Mouse (Mus musculus): Measurements from ENCODE around the gene Itpr2. TPM values are rescaled to one million over a fixed set of nuclear protein-coding genes. Genes with fewer than 3 reads are reported as not detected.

The Itpr2 gene
- total RNA-seq, 2 experiments from 2014 or later = 39.6 to 41.7 TPM

GRCm38 (mm10) chr6:146424326-146424725 lies 77.7 kb downstream of the Itpr2 start:
- no peak for DNase-seq (ENCODE audit: low spot score in 2 of 2)

DNA sequence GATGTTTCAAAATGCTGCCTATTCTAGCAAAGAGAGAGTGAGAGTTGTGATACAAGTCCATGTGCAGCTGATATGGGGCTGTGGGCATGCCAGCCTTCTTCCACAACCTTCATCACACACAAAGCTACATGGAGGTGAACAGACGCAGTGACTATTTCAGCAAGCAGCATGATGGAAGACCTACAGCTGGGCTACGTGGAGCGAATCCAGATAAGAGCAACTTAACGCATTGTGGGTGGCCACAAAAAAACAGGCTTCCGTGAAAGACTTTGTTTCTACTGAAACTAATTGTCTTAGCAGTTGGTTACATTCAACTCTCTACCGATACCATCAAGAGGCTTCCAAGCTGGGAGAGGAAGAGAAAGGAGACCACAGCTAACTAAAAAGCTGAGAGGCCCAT lies 81.3 kb downstream of the Itpr2 start:
- no peak for DNase-seq (ENCODE audit: low spot score in 2 of 2)

- DNase-seq (ENCODE audit: low spot score in 2 of 2) = no peak
Measured at GRCm38 (mm10) chr6:146416461-146416860, 85.6 kb downstream of the Itpr2 start.

DNA sequence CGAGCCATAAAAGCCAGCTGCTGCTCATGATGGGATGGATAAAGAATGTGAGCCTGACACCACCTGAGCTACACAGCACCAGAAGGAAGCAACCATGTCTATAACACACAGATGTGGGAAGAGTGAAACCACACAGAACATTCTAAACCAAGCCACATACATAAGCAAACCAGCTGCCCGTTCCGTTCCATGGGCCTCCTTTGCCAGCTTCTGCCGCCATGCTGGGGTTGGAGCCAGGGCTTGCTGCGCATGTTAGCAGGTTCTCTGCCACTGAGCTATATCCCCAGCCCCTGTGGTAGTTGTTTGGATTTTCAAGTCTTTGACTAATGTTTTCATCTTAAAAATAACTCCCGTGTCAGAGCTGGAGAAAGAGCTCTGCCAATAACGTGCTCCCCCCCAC lies 87.9 kb downstream of the Itpr2 start:
- no peak for DNase-seq (ENCODE audit: low spot score in 2 of 2)

DNA sequence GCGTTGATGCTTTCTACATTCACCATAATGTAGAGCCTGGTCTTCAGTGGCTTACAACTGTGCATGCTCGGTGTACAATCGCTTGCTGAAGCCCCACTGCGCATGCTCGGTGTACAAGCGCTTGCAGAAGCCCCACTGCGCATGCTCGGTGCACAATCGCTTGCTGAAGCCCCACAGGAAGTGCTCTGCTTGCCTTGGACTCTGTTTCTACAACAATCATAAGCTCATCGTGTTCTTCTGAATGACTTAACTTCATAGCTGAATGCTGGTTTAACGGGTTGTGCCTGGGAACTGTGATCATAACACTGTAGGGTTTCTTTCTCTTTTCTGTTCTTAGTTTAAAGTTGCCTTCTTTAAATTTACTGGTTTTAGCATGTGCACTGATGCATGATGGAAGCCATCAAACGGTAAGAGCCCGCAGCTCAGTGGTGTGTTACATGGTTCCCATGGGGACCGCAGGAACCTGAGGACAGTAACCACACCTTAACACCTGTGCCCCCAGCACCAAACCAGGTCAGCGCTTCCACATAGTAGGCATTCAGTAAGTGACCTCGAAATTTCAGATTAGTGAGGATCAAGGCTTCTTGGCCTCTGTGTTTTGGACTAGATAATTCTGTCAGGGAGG lies 90.5 kb downstream of the Itpr2 start:
- DNase-seq (ENCODE audit: low spot score in 2 of 2) = no peak

GRCm38 (mm10) chr6:146410427-146410810 lies 91.6 kb downstream of the Itpr2 start:
- no peak for DNase-seq (ENCODE audit: low spot score in 2 of 2)

- DNase-seq (ENCODE audit: low spot score in 2 of 2) = peak; percentile 72 to 76
Measured at GRCm38 (mm10) chr6:146409692-146410426, 92.2 kb downstream of the Itpr2 start.

- DNase-seq (ENCODE audit: low spot score in 2 of 2) = peak; percentile 57 to 61
Measured at GRCm38 (mm10) chr6:146405380-146405779, 96.6 kb downstream of the Itpr2 start.

- no peak for DNase-seq (ENCODE audit: low spot score in 2 of 2)
Measured at GRCm38 (mm10) chr6:146404876-146405275, 97.1 kb downstream of the Itpr2 start.

- DNase-seq (ENCODE audit: low spot score in 2 of 2) = no peak
Measured at GRCm38 (mm10) chr6:146404156-146404555, 97.9 kb downstream of the Itpr2 start.

DNA sequence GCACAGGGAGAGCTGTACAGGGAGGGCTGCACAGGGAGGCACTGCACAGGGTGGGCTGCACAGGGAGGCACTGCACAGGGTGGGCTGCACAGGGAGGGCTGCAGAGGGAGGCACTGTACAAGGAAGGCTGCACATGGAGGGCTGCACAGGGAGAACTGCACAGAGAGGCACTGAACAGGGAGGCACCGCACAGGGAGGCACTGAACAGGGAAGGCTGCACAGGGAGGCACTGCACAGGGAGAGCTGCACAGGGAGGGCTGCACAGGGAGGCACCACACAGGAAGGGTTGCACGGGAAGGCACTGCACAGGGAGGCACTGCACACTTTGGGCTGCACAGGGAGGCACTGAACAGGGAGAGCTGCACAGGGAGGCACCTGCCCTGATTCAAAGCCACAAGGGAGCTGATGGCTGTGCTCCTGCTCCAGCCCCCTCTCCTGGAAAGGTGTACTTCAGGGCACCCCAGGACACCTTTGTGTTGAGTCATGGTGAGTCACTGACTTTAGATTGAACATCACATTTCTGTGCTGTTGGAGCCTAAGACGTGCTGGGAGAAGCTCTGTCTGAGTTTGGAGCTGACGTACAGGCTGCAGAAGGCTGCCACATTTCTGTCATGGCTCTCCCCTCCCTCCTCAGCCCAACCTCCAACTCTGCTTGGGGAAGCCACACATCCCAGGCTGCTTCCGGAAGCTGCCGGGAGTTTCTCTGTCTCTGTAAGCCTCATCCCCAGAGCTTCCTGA lies 98.9 kb downstream of the Itpr2 start:
- no peak for DNase-seq (ENCODE audit: low spot score in 2 of 2)

- no peak for DNase-seq (ENCODE audit: low spot score in 2 of 2)
Measured at GRCm38 (mm10) chr6:146397803-146398202, 104.2 kb downstream of the Itpr2 start.

DNA sequence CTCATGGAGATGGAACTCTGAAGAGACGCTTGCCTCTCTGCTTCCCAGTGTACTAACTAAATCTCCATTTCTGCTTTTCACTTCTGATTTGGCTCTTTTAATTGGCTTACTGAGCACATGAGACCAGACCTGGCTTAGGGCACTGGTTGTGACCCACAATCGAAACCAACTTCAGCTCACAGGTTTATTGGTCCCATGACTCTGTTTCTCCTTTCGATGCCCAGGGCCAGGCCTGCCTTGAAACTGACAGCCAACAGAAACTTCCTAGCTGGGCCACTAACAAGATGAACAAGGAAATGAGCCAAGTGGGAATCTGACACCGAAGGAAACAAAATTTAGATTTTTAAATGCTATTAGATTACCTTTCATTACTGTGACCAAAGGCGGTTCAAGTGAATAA lies 105.8 kb downstream of the Itpr2 start:
- DNase-seq (ENCODE audit: low spot score in 2 of 2) = no peak

DNA sequence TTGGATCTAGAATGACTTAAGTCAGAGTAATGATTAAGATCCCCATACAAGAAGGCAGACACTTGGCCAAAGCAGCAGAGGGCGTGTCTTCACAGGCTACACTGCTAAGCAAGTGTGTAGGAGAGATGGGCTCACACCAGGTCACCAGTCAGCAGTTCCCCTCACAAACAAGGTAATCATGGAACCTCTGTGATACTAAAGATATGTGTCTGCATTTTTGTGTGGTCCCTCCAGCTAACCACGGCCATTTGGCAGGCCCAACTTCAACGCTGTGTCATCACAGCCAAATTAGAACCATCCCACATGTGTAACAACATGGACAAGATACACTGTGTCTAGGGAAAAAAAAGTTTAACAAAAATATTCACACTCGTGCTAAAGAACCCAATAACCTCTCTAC lies 106.4 kb downstream of the Itpr2 start:
- DNase-seq (ENCODE audit: low spot score in 2 of 2) = no peak

GRCm38 (mm10) chr6:146392188-146392587 lies 109.8 kb downstream of the Itpr2 start:
- DNase-seq (ENCODE audit: low spot score in 2 of 2) = no peak

DNA sequence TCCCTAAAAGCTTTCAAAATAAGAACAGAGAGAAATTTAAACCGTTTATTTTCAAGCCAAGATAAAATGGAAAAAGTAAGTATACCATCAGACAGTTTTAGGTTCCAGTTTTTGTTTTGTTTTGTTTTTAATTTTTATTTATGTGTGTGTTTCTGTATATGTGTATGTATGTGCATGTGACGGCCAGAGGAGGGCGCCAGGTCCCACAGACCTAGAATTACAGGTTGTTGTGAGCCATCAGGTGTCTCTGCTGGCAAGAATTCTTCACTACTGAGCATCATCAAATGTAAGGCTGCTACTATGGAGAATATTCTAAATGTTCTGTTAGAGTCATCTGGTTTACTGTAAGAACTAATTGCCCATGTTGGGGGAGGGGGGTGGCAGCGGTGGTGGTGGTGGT lies 111.9 kb downstream of the Itpr2 start:
- DNase-seq (ENCODE audit: low spot score in 2 of 2) = no peak

GRCm38 (mm10) chr6:146388010-146388409 lies 114.0 kb downstream of the Itpr2 start:
- DNase-seq (ENCODE audit: low spot score in 2 of 2) = no peak

- DNase-seq (ENCODE audit: low spot score in 2 of 2) = no peak
Measured at GRCm38 (mm10) chr6:146387039-146387713, 114.8 kb downstream of the Itpr2 start.

GRCm38 (mm10) chr6:146379263-146379662 lies 122.8 kb downstream of the Itpr2 start:
- DNase-seq (ENCODE audit: low spot score in 2 of 2) = no peak

DNA sequence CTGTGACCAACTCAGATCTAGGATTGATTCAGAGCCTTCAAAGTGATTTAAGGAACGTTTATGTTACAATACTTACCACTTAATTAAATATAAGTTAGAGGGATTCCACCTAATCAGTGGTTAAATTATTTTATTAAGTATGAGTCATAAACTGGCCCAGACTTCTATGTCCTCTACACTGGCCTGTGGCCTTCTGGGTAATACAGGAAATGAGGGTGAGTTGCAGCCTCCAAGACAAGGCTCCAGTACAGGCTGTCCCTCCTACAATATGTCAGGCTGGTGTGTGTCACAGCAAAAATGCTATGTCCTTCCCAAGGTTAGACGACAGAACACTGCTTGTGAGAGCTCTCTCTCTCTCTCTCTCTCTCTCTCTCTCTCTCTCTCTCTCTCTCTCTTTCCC lies 130.5 kb downstream of the Itpr2 start:
- DNase-seq (ENCODE audit: low spot score in 2 of 2) = no peak

DNA sequence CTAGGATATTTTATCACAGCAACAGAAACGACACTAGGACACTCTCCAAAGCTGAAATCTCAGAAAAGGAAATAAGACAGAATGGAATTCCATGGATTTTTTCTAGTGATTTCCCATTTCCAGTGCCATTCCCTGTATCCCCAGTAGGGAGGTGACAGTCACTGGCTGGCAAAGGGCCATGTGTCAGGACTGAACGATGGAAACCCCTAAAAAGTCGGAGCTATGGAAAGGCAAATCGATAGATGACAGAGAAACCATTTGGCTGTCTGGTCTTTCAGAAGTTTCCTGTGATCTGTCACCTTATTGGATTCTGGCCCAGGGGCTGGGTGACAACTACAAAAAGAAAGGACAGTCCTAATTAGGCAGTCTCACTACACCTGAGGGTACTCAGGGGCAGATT lies 135.8 kb downstream of the Itpr2 start:
- DNase-seq (ENCODE audit: low spot score in 2 of 2) = no peak

DNA sequence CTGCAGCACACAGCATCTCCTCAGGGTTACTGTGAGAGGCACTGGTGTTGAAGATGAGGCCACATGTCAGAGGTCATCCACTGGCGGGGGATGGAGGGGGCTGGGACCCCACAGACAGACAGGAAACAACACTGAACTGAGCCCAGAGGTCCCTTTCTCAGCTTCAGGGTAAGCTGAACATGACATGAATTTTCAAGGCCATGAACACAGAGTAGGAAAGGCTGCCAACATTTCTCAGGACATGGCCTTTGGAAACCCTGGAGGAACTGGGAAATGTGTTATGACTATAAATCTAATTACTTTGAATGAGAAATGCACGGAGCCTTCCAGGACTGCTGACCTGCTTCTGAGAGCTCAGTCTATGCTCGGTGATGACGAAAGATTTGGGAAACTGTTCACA lies 144.1 kb downstream of the Itpr2 start:
- DNase-seq (ENCODE audit: low spot score in 2 of 2) = peak in 1 of 2 experiments; percentile 29
